Mouse (Mus musculus) adrenal gland (tissue): ENCODE measurements around the gene Racgap1.

ENCODE experiments used
- intact Hi-C: fragments of 180-260 bp; cut with DNase I; formaldehyde crosslinking; loops from one replicate; pipeline ENCODE4 v1.15.1; 2025
- long read RNA-seq, 2 experiments: library from polyadenylated mRNA; unstranded; transcript quantifications; one replicate each; pipeline ENCODE4 v2.0.0; 2020; ENCODE audit warnings: borderline replicate concordance in 1 of 2; ENCODE audit not compliant: insufficient replicate concordance in 1 of 2

Gene Racgap1
- long read RNA-seq, experiment 1, partial matches to known transcripts, result 2 of 6 reads
- long read RNA-seq, experiment 1, other reads (novel, unspliced or antisense), result 0 of 6 reads
- long read RNA-seq, experiment 2, partial matches to known transcripts, result 0 of 1 reads
- long read RNA-seq, experiment 2, other reads (novel, unspliced or antisense), result 1 of 1 reads

GRCm38 (mm10) chr15:99651163-99651872, at the start of gene Racgap1:
Gene Racgap1 (minus strand): TSS chr15:99651656.
- intact Hi-C loops, result no loop called here

- intact Hi-C loops, result no loop called here
These were observed 49.0 kb upstream of the Racgap1 start for GRCm38 (mm10) chr15:99700219-99701106.

GRCm38 (mm10) chr15:99699715-99700114, 48.3 kb upstream of the Racgap1 start:
- intact Hi-C loops, result no loop called here

- intact Hi-C loops, result no loop called here
These were observed 47.2 kb upstream of the Racgap1 start for GRCm38 (mm10) chr15:99698533-99699085.

- intact Hi-C loops, result no loop called here
These were observed 45.9 kb upstream of the Racgap1 start for GRCm38 (mm10) chr15:99697309-99697708.

GRCm38 (mm10) chr15:99691976-99692375, 40.5 kb upstream of the Racgap1 start:
- intact Hi-C loops, result loop anchor here (5.0 kb wide), 1 partner anchor 190 kb away; no protein-coding TSS in a partner anchor

- intact Hi-C loops, result loop anchor here (5.0 kb wide), 1 partner anchor 189 kb away; no protein-coding TSS in a partner anchor
These were observed 39.5 kb upstream of the Racgap1 start for GRCm38 (mm10) chr15:99690924-99691323.

- intact Hi-C loops, result no loop called here
These were observed 37.3 kb upstream of the Racgap1 start for GRCm38 (mm10) chr15:99688712-99689111.

GRCm38 (mm10) chr15:99684156-99684555, 32.7 kb upstream of the Racgap1 start:
- intact Hi-C loops, result no loop called here

GRCm38 (mm10) chr15:99682880-99683279, 31.4 kb upstream of the Racgap1 start:
- intact Hi-C loops, result no loop called here

GRCm38 (mm10) chr15:99679008-99679407, 27.6 kb upstream of the Racgap1 start:
- intact Hi-C loops, result no loop called here

GRCm38 (mm10) chr15:99678063-99678800, 26.8 kb upstream of the Racgap1 start:
- intact Hi-C loops, result no loop called here

GRCm38 (mm10) chr15:99677089-99677488, 25.6 kb upstream of the Racgap1 start:
- intact Hi-C loops, result no loop called here

GRCm38 (mm10) chr15:99674866-99675265, 23.4 kb upstream of the Racgap1 start:
- intact Hi-C loops, result no loop called here

- intact Hi-C loops, result no loop called here
These were observed 20.3 kb upstream of the Racgap1 start for GRCm38 (mm10) chr15:99671783-99672182.

- intact Hi-C loops, result no loop called here
These were observed 19.7 kb upstream of the Racgap1 start for GRCm38 (mm10) chr15:99670964-99671670.

- intact Hi-C loops, result no loop called here
These were observed 18.8 kb upstream of the Racgap1 start, which contains the start of gene Asic1 for GRCm38 (mm10) chr15:99670154-99670821. Gene Asic1 (plus strand): TSS chr15:99670368.

GRCm38 (mm10) chr15:99669392-99669791, 17.9 kb upstream of the Racgap1 start:
- intact Hi-C loops, result loop anchor here (1.0 to 5.0 kb wide), 2 partner anchors 73 to 172 kb away; no protein-coding TSS in a partner anchor

- intact Hi-C loops, result loop anchor here (1.0 to 5.0 kb wide), 2 partner anchors 73 to 172 kb away; no protein-coding TSS in a partner anchor
These were observed 17.4 kb upstream of the Racgap1 start for GRCm38 (mm10) chr15:99668881-99669280.
